Mouse (Mus musculus) gastrocnemius, postnatal 4 days (tissue): Measurements from ENCODE around the gene Rbmxl1. TPM values are rescaled to one million over a fixed set of nuclear protein-coding genes. Genes with fewer than 3 reads are reported as not detected.
"Not testable (repeated sequence)": the region's sequence is repeated elsewhere in the genome, so short reads cannot be mapped to it uniquely, and the experiment has no call there.

Experiments used
- DNase-seq, 2 experiments: peaks; one replicate each; pipeline ENCODE4 v3.0.0; 2021 to 2022; ENCODE audit warnings: low spot score in 2 of 2, mixed read lengths in 2 of 2
- total RNA-seq, 2 experiments: library from RNA; stranded (reverse); gene quantifications; 2 replicates each; pipeline ENCODE4 v1.2.3; 2021

The Rbmxl1 gene
- total RNA-seq, 2 experiments from 2014 or later = 46.0 to 48.5 TPM

- DNase-seq = not testable (repeated sequence)
Observed at GRCm38 (mm10) chr8:78496273-78496672, 12.4 kb downstream of the Rbmxl1 start.

- no peak for DNase-seq
Observed at GRCm38 (mm10) chr8:78493031-78493430, 15.7 kb downstream of the Rbmxl1 start.

- no peak for DNase-seq
Observed at GRCm38 (mm10) chr8:78489733-78490132, 19.0 kb downstream of the Rbmxl1 start.

GRCm38 (mm10) chr8:78477051-78477829 is 31.5 kb downstream of the Rbmxl1 start:
- DNase-seq = no peak

- DNase-seq = no peak
Observed at GRCm38 (mm10) chr8:78467889-78468288, 40.8 kb downstream of the Rbmxl1 start.

GRCm38 (mm10) chr8:78463941-78464340 is 44.8 kb downstream of the Rbmxl1 start:
- no peak for DNase-seq

GRCm38 (mm10) chr8:78456441-78456840 is 52.3 kb downstream of the Rbmxl1 start:
- no peak for DNase-seq

Other genes starting within 250 kb of the Rbmxl1 start
- not detected for gene Pou4f2, start 72.3 kb downstream of the Rbmxl1 start, total RNA-seq
- gene Slc10a7, start 448 bp upstream of the Rbmxl1 start, total RNA-seq = 10 to 100 TPM; 14.7 to 18.3 TPM